Mouse (Mus musculus): ENCODE measurements around the gene Grasp. TPM values are rescaled to one million over a fixed set of nuclear protein-coding genes. Genes with fewer than 3 reads are reported as not detected.

The Grasp gene
- polyA plus RNA-seq, 1 experiment from 2014 or later: 0.44 TPM

- Histone ChIP-seq H3K27me3 (no peaks in the 10 kb centered on the region), H3K9me3 (replicated peaks) (no peaks in the 10 kb centered on the region), H3K4me2 (no peak overlapping the region), H3K27ac (no peak overlapping the region), H3K4me1 (replicated peaks) (peaks cover 59% of the 10 kb centered on the region), H3K4me3 (replicated peaks) (no peak overlapping the region), H3K36me3 (peaks cover 22% of the 10 kb centered on the region), H3K9ac (no peak overlapping the region)
- ATAC-seq (ENCODE audit: low read depth) (0 out of 2 replicates have a peak, but pooled peaks have one; percentile 22), DNase-seq (no peak)
- 63% methylated on average over 16 of the region's 16 CpGs for WGBS (ENCODE audit: insufficient replicate concordance)
Measured at GRCm38 (mm10) chr15:101194951-101195823, 28.8 kb upstream of the Grasp start.

- 73% methylated on average over 8 of the region's 8 CpGs for WGBS (ENCODE audit: insufficient replicate concordance)
- ATAC-seq (ENCODE audit: low read depth): no peak
Measured at GRCm38 (mm10) chr15:101196079-101196795, 27.8 kb upstream of the Grasp start.

DNA sequence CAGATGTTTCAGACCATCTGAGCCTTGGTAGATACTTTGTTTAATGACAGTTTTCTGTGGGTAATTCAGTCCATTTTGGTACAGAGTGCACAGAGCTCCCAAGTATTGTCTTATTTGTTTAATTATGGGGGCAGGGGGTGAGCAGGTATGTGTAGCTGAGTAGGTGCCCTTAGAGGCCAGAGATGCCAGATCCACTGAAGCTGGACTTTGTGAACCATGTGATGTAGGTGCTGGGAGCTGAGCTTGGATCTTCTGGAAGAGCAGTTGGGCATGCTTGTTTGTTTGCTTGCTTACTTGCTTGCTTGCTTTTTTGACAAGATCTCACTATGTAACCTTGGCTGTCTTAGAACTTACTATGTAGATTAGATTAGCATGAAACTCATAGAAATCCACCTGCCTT is 27.0 kb upstream of the Grasp start:
- H3K27ac ChIP-seq: no peak overlapping the region
- no peak overlapping the region for H3K4me3 ChIP-seq (replicated peaks)
- ATAC-seq (ENCODE audit: low read depth) (no peak), DNase-seq (no peak)
- H3K36me3 ChIP-seq: peaks cover 40% of the 10 kb centered on the region
- no peaks in the 10 kb centered on the region for H3K27me3 ChIP-seq
- no peak overlapping the region for H3K9ac ChIP-seq
- no peaks in the 10 kb centered on the region for H3K9me3 ChIP-seq (replicated peaks)
- no peak overlapping the region for H3K4me2 ChIP-seq
- peaks cover 43% of the 10 kb centered on the region for H3K4me1 ChIP-seq (replicated peaks)

More at GRCm38 (mm10) chr15:101196079-101196795, 27.8 kb upstream of the Grasp start:
- Histone ChIP-seq H3K36me3 (peaks cover 33% of the 10 kb centered on the region), H3K27ac (no peak overlapping the region), H3K27me3 (no peaks in the 10 kb centered on the region), H3K4me1 (replicated peaks) (peaks cover 50% of the 10 kb centered on the region), H3K9me3 (replicated peaks) (no peaks in the 10 kb centered on the region), H3K4me2 (no peak overlapping the region), H3K4me3 (replicated peaks) (no peak overlapping the region), H3K9ac (no peak overlapping the region)
- no peak for DNase-seq

- no peak for ATAC-seq (ENCODE audit: low read depth)
- DNase-seq: no peak
- Histone ChIP-seq H3K36me3 (peaks cover 47% of the 10 kb centered on the region), H3K4me1 (replicated peaks) (peaks cover 36% of the 10 kb centered on the region), H3K9ac (no peak overlapping the region), H3K9me3 (replicated peaks) (no peaks in the 10 kb centered on the region), H3K27me3 (no peaks in the 10 kb centered on the region), H3K27ac (no peak overlapping the region), H3K4me2 (no peak overlapping the region), H3K4me3 (replicated peaks) (no peak overlapping the region)
- 77% methylated on average over 15 of the region's 15 CpGs for WGBS (ENCODE audit: insufficient replicate concordance)
Measured at GRCm38 (mm10) chr15:101197497-101198179, 26.4 kb upstream of the Grasp start.

DNA sequence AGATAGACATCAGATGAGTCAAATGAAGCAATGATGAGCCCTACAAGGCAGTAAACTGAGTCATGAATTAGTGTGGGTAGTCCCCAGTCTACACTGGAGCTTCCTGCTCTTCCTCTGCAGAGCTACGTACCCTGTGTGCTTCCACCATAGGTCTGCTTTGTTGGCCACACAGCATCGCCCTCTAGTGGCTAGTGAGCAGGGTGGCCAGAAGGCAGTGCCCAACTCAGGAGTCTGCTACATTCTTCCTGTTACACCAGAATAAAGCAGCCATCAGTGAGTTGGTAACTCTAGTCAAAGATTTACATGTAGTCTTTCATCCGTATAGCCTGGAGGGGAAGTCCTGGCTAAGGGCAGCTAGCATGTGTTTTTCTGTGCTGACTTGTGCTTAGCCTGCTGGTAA is 25.8 kb upstream of the Grasp start:
- H3K9me3 ChIP-seq (replicated peaks): no peaks in the 10 kb centered on the region
- 28% methylated on average over 3 of the region's 3 CpGs for WGBS (ENCODE audit: insufficient replicate concordance)
- DNase-seq (no peak), ATAC-seq (ENCODE audit: low read depth) (peak; percentile 52; the same call in 1 of the 2 replicates)
- no peak overlapping the region for H3K27ac ChIP-seq
- H3K4me3 ChIP-seq (replicated peaks): no peak overlapping the region
- H3K27me3 ChIP-seq: no peaks in the 10 kb centered on the region
- H3K36me3 ChIP-seq: peaks cover 53% of the 10 kb centered on the region
- H3K4me1 ChIP-seq (replicated peaks): peaks cover 30% of the 10 kb centered on the region
- H3K9ac ChIP-seq: no peak overlapping the region
- no peak overlapping the region for H3K4me2 ChIP-seq

DNA sequence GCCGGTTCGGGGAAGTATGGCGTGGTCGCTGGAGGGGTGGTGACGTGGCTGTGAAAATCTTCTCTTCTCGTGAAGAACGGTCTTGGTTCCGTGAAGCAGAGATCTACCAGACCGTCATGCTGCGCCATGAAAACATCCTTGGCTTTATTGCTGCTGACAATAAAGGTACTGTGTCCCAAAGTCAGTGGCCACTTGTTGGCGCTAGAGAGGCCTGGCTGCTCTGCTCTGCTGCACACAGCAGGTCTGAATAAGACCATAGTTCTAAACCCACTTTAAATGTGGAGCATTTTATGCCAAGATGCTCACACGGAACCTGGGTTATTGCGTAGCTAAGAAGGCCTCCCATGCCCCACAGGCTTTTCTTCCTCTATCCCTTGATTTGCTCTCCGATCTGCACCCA is 25.1 kb upstream of the Grasp start:
- Histone ChIP-seq H3K9me3 (replicated peaks) (no peaks in the 10 kb centered on the region), H3K27ac (no peak overlapping the region), H3K36me3 (peaks cover 53% of the 10 kb centered on the region), H3K27me3 (no peaks in the 10 kb centered on the region), H3K4me1 (replicated peaks) (peaks cover 24% of the 10 kb centered on the region), H3K4me2 (no peak overlapping the region), H3K9ac (no peak overlapping the region), H3K4me3 (replicated peaks) (no peak overlapping the region)
- DNase-seq: no peak
- 82% methylated on average over 14 of the region's 14 CpGs for WGBS (ENCODE audit: insufficient replicate concordance)
- ATAC-seq (ENCODE audit: low read depth): no peak

GRCm38 (mm10) chr15:101200777-101201295 is 23.2 kb upstream of the Grasp start:
- no peak for DNase-seq
- peaks cover 5% of the 10 kb centered on the region for H3K4me1 ChIP-seq (replicated peaks)
- 85% methylated on average over 9 of the region's 9 CpGs for WGBS (ENCODE audit: insufficient replicate concordance)
- H3K36me3 ChIP-seq: peaks cover 45% of the 10 kb centered on the region
- no peaks in the 10 kb centered on the region for H3K9me3 ChIP-seq (replicated peaks)
- H3K4me3 ChIP-seq (replicated peaks): no peak overlapping the region
- ATAC-seq (ENCODE audit: low read depth): no peak
- H3K4me2 ChIP-seq: no peak overlapping the region
- no peak overlapping the region for H3K27ac ChIP-seq
- H3K27me3 ChIP-seq: no peaks in the 10 kb centered on the region
- H3K9ac ChIP-seq: no peak overlapping the region

DNA sequence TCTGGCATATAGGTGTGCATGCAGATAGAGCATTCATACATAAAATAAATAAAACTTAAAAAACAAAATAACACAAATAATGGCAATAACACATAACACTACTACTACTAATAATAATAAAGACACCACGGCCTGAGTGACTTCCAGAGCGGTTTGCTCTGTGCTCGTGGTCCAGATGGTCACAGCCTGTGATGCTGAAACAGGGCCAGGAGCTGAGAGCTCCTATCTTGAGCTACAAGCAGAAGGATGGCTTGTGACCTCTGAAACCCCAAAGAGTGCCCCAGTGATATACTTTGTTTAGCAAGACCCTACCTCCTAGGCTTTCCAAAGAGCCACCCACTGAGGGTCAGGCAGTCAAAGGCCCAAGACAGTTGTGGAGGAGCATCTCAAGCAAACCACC is 22.6 kb upstream of the Grasp start:
- peaks cover 39% of the 10 kb centered on the region for H3K36me3 ChIP-seq
- no peak for DNase-seq

DNA sequence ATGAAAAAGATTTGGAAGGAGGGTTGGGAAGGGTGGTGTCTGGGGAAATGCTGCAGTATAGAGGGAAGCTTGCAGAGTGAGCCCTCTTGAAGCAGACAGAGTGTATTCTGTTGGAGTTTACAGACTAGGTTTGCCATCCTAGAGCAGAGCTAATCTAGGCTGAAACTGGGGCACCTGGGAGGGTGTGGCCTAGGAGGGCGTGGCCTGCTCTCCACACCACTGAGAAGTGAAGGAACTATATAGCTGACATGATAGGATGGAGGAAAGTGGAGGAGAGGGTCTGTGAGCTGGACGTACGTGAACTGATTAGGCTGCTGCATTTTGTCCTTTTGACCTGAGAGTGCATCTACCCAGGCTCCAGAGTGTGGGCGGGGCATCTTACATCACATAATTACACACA is 20.3 kb upstream of the Grasp start:
- Histone ChIP-seq H3K4me1 (replicated peaks) (no peaks in the 10 kb centered on the region; the same call in 1 of the 2 replicates), H3K36me3 (peaks cover 39% of the 10 kb centered on the region)

More for the DNA sequence above, 22.6 kb upstream of the Grasp start:
- H3K9ac ChIP-seq: no peak overlapping the region
- ATAC-seq (ENCODE audit: low read depth): no peak
- no peak overlapping the region for H3K27ac ChIP-seq
- H3K27me3 ChIP-seq: no peaks in the 10 kb centered on the region
- no peaks in the 10 kb centered on the region; the same call in 1 of the 2 replicates for H3K4me1 ChIP-seq (replicated peaks)
- H3K9me3 ChIP-seq (replicated peaks): no peaks in the 10 kb centered on the region
- no peak overlapping the region for H3K4me3 ChIP-seq (replicated peaks)
- no peak overlapping the region for H3K4me2 ChIP-seq
- WGBS (ENCODE audit: insufficient replicate concordance): 77% methylated on average over 3 of the region's 3 CpGs

DNA sequence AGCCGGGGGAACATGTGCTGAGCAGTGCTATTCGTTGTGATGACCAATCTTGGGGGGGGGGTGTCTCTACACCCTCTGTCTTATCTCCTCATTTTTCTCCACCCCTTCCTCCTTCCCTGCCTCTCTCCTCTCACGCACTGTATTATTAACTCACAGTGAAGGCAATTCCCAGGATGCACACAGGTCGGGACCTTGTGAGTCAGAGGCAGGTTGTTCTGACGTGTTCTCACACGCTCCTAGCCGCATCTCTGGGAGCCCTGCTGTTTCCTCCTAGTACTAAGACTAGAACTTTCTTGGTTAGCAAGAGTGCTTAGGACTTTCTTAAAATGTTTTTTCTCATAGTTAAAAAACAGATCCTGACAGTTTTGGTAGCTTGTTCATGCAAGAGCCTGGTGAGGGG is 19.2 kb upstream of the Grasp start:
- no peaks in the 10 kb centered on the region; the same call in 1 of the 2 replicates for H3K4me1 ChIP-seq (replicated peaks)
- H3K27ac ChIP-seq: no peak overlapping the region
- no peak overlapping the region for H3K9ac ChIP-seq
- H3K4me2 ChIP-seq: no peak overlapping the region
- 74% methylated on average over 7 of the region's 7 CpGs for WGBS (ENCODE audit: insufficient replicate concordance)
- no peak for ATAC-seq (ENCODE audit: low read depth)
- H3K36me3 ChIP-seq: peaks cover 41% of the 10 kb centered on the region
- no peak overlapping the region for H3K4me3 ChIP-seq (replicated peaks)
- H3K9me3 ChIP-seq (replicated peaks): no peaks in the 10 kb centered on the region
- H3K27me3 ChIP-seq: no peaks in the 10 kb centered on the region
- no peak for DNase-seq

More for the DNA sequence above, 20.3 kb upstream of the Grasp start:
- Histone ChIP-seq H3K27ac (no peak overlapping the region), H3K9ac (no peak overlapping the region), H3K9me3 (replicated peaks) (no peaks in the 10 kb centered on the region), H3K4me3 (replicated peaks) (no peak overlapping the region), H3K4me2 (no peak overlapping the region), H3K27me3 (no peaks in the 10 kb centered on the region)
- no peak for ATAC-seq (ENCODE audit: low read depth)
- no peak for DNase-seq
- 66% methylated on average over 4 of the region's 4 CpGs for WGBS (ENCODE audit: insufficient replicate concordance)

- Histone ChIP-seq H3K4me2 (no peak overlapping the region), H3K27me3 (no peaks in the 10 kb centered on the region), H3K36me3 (peaks cover 18% of the 10 kb centered on the region), H3K9ac (no peak overlapping the region), H3K27ac (no peak overlapping the region), H3K4me3 (replicated peaks) (no peak overlapping the region), H3K4me1 (replicated peaks) (no peaks in the 10 kb centered on the region), H3K9me3 (replicated peaks) (no peaks in the 10 kb centered on the region)
- DNase-seq: no peak
- 56% methylated on average over 6 of the region's 6 CpGs for WGBS (ENCODE audit: insufficient replicate concordance)
- no peak for ATAC-seq (ENCODE audit: low read depth)
Measured at GRCm38 (mm10) chr15:101210228-101210627, 13.8 kb upstream of the Grasp start.

Measured in liver, embryonic 13.5 days (tissue).